Mouse (Mus musculus) kidney, postnatal 25 days (tissue): ENCODE measurements at regions not wholly inside any gene's neighbourhood (a gene's known extent, or its start where the extent isn't known, plus 50 kb on each side); places are given as distances from the start of the nearest gene placed in this dataset.

Experiments used
- DNase-seq, 2 experiments: peaks; one replicate each; pipeline ENCODE4 v3.0.0; 2021; ENCODE audit warnings: mixed read lengths in 2 of 2

DNA sequence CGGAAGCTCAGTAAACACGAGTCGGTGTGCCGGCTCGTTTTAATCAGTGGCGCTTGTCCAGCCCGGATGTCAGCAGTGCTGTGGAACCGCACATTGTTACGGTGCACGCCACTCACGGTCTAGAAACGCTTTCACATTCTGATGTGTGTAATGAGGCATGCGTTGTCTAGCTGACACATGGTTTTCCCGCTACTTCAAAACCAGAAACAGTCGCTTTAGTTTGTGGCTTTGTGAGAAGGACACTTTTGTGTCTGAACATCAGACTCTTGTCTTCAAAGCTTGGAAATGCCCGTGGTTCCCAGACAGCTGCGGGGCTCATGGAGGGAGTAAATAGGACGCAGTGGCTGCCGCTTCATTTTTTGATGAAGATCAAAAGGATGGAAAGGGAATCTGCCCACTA, 77.0 kb upstream of the Lgr5 start:
- DNase-seq = peak in 1 of 2 experiments; percentile 8

DNA sequence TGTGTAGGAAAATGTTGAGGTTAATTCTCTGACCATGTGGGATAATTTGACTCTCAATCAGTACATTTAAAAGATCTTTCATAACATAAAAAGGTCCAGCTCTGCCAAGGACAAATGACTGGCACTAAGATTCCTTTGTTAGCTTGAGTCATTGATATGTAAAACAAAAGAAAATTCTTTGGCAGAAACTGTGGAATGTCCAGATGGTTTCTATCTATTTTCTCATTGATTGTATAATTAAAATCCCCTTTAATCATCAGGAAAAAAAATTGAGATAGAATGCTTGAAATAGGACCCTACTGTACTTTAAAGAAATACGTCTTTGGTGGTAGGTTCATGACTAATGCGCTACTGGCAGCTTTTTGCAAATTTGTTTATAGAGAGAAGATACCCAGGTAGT, 89.1 kb upstream of the Lgr5 start:
- no peak for DNase-seq

DNA sequence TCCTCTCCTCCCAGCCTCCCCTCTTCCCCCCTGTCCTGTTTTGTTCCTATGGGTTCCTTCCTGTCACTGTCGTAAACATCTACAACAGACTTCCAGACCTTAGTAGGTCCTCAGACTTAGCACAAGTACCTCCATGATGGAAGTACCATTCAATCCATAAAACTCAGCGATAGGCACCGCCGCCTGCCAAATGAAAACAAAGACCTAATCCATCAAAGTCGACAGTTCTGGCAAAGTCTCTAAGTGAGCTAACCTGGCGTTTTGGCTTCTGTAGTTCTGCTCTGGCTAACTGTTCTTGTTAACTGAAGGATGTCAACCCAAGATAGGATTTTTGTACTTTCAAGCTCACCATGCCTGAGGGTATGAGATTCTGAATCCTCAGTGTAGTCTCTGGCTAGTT, 93.5 kb upstream of the Lgr5 start:
- DNase-seq = no peak

DNA sequence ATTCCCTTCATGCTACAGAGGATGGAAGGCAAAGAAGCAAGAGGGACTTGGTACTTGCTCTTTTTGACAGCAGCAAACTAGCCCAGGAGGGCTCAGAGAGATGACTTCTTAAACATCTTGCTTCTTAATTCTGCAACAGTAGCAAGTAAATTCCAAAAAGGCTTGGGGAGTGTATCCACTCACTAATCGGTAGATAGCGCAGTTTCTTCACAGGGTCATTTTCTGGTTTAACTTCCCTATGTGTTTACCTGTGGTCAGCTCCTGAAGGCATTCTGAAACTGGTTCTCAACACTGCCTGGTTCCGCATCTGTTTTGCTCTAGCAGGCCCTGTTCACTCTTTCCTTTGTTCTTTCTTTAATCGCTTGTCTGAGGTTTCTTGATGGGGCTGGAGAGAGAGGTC, 104.4 kb upstream of the Lgr5 start:
- DNase-seq = no peak

DNA sequence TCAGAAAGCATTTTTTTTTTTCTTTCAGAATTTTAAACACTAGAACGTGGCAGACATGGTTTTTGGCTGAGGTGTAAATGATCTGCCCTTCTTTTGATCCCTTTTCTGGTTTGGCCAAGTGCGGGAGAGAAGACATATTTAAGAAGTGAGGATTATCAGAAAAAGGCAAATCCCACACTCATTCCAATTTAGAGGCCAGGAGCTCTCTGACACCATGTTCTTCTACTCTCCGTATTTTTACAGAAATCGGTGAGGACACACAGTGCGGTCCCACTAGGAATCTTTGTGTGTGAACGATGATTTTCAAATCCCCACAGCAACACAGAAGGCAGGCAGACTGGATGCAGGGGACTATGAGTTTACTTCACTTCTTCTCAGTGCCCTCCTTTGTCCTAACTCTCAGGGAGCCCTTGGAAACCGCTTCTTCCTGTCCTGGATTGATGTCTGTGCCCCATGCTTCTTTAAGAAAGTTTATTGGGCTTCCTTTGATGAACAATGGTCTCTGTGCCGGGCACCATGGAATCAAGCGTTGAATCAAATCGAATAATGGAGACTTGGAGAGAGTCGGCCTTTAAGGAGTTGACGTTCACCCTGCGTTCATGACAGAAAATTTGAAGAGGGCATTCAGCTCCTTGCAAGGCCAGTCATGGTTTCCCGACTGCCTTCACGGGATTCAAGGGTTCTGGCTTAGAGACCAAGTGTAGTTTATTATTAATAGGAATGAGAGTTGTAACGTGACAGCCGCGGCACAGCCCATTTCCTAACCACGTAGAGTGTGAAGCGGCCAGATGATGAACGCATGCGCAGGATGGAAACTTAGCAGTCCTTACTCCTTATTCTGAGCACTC, 106.6 kb upstream of the Lgr5 start:
- DNase-seq = no peak

DNA sequence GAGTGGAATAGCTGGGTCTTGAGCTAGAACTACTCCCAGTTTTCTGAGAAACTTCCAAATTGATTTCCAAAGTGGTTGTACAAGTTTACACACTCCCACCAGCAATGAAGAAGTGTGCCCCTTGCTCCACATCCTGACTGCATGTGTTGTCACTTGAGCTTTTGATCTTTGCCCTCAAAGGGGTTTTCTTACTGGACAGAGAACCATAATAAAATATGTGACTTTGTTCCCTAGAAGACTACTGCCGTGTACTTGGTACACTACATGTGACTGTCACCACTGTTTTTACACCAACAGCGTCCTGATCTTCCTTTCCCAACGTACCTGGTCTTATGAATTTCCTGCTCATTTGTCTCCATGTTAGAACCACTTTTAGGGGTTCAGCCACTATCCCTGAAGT, 114.3 kb upstream of the Tspan8 start:
- DNase-seq = no peak

DNA sequence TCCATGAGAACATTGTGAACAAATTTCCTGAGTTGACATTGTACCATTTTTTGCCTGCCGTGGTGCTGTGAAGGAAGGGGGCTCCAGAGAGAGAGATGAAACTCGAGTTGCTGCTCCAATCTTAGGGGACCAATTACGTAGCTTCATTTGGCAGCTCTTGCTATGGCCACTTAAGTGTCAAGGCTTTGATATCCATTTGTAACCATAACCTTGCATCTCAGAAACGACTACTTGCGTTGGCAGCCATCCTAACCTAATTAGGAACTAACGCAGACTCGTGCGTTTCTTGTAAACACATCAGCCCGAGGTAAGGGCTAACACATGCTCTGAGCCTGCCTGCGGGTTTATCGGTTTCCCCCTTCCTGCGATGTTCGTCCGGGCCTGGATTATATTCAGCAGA, 108.0 kb upstream of the Tspan8 start:
- no peak for DNase-seq

DNA sequence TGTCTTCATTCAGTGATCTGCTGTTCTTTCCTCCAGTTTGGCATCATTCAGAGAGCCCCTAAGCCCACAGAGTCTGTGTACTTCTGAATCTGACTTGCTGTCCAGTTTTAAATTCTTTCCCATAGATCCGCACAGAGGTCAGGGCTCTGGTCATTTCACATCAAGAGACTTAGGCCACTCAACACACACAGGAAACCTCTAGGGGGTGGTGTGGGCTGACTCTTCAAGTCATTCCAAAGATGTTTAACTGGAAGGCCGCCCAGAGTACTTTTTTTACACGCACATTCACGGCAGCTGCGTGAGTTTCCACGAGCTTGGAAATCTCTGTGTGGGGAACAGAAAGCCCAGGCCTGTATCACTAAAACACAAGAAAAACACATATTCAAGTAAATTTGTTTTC, 102.7 kb upstream of the Tspan8 start:
- peak; percentile 59 to 68 for DNase-seq

DNA sequence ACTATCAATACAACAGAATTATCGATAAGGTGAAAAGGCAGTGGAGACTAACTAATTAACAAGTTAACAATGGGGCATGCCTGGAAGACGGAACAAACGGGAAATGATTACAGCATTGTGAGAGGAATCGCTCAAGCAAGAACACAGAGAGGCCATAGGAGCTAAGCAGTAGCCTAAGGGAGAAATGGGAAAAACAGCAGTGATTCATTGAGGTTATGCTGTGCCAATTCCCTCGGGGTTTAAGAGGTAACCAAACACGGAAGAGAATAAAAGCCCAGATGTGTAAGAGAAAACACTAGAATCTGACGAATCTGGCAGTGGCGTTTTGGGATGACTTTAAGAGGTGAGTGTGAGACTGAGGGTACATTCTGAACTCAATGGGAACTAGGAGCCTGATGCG, 100.5 kb upstream of the Tspan8 start:
- no peak for DNase-seq

DNA sequence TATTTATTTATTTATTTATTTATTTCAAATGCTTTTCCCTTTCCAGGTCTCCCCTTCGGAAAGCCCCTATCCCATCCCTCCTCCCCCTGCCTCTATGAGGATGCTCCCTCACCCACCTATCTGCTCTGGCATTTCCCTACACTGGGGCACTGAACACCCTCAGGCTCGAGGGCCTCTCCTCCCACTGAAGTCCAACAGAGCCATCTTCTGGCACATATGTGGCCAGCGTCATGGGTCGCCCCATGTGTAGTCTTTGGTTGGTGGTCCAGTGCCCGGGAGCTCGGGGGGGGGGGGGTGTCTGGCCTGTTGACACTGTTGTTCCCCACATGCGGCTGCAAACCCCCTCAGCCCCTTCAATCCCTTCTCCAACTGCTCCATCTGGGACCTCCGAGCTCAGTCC, 99.6 kb upstream of the Tspan8 start:
- no peak for DNase-seq

DNA sequence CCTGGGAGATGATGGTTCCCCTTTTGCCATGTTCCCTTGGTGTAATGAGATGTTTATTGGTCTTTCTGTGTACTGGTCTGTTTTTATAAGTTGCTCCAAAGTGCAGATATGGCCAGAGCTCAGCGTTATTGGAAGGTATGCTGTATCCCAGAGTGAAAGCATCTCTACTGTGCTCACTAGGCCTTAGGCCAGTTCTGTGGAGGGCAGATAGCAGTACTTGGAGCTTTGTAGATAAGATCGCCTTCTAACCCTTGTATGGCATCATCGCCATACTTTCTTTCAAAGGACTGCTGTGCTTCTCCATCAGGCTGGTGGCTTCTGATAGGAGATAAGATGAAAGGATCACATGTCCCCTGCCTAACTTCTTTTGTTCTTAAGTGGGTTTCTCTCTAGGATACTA, 94.0 kb upstream of the Tspan8 start:
- DNase-seq = no peak

DNA sequence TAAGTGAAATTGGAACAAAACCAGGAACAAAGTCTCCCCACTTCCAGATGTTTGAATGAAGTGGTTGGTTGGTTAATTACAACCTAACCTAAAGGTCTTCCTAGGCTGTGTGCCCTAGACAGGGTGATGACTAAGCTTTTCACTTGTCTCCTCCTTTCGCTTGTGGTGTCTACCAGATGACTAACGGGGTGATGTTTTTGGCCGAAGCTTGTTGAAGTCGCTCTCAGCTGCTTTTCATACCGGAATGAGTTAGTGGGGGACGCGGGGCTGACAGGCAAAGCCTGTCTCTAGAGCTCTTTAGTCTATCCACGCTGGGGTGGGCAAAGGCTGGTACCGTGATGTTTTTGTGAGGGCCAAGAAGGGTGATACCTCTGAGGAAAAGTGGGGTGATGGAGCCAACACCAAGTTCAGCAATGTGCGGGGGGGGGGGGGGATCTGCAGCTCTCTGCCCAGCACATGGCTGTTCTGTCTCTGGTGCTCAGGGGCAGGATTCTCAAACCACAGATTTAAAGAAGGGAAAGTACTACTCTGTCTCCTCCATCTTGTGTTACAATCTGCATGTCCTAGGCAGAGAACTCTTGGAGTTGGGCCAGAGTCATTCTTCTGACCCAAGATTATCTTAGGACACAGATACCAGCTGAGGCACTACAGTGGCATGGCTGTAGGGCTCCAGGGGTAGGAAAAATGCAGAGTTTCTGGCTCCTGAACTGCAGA, 73.8 kb upstream of the Tspan8 start:
- DNase-seq = no peak

DNA sequence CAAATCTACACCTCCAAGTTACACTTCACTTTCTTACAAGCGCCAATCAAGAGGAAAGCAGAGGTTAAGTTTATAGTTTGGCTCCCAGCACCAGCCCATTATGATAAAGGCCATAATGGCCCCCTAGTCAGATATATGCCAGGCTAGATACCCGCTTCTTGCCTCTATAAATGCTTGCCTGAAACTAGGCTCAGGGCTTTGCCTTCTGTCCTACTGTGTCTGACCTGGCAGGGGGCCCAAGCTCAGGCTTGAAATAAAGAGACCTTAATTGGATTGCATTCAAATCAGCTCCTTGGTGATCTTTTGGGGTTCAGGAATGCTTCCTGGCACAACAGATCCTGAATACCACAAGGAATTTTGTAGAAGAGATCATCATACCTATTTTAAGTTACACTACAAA, 66.8 kb upstream of the Tspan8 start:
- DNase-seq = no peak

DNA sequence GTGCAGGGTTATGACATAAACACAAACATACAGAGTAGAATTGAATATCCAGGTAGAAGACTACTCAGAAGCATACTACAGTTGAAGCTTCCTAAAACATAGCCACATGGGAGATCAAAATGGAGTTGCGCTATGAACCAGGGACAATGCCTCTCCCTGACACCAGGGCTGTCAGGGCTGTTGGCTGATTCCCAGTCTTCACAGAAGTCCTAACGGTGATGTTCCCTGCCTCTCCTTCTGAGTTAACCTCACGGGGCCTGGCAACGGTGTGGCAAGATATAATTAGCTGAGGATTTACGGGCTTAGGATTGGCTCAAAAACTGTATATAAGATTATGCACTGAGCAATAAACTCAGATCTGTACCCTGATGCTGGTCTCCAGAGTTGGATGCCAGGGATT, 66.4 kb upstream of the Tspan8 start:
- DNase-seq = no peak

DNA sequence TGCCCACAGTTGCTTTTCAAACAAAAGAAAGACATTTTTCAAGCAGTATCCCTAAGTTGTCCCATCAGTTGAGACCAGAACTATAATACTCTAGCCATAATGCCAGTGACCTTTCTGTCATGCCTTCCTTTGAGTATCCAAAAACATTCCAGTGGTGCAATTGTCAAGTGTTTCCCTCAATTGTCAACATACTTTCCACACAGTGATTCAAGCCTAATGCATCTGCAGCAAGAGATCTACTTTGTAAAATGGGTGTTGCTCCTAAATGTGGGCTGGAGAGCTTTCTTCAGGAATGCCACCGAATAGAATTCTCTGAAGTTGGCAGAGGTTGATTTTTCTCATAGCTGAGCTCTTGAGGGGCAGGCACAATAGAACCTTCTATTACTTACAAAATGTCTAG, 58.0 kb upstream of the Tspan8 start:
- DNase-seq = no peak
